Mouse (Mus musculus): ENCODE results near the gene Tssk6.

DNA sequence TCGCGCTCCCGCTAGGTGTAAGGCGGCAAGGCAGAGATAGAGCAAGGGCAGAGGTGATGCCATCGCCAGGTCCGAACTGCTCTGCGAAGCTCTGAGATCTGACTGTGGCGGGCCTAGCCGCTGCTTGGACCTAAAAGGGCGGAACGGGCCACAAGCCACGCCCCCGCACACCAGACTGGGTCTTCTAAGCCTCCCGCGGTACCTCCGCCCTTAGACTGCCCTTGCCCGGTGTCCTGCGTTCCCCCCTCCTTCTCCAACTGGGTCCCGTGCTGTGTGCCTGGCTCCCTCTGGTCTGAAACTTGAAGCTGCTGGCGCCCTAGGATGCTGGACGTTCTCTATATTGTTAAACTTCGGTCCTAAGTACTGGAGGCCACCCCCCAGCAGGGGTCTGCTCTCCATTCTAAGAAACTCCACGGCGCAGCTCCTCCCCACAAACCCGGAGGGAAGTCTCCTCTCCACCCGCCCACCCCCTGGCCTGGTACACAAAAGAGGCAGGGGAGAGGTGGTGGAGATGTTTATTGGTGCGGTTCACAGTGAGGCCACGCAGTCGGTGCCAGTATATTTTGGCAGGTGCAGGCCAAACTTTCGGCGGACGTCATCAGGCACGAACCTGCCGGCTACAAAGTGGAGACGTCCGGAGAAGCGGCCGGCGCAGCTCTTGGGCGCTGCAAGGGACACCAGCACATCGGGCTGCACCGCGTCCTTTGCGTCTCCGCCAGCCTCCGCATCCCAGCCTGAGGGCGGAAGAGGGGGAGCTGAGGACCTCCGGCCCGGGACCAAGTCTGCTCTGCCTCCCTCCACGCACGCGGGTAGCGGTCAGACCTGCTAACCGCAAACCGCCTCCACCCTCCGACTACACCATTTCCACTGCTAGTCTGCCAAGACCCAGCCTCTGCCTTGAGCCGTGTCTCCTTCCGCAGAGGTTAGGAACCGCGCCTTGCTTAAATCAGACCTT, 14.4 kb upstream of the Tssk6 start, which contains the start of gene Cilp2:
- TF ChIP-seq POLR2A (IDR thresholded peaks at IDR 0.05; ENCODE audit: extremely low read depth, insufficient read depth, low read length) (no peak), CTCF (IDR thresholded peaks at IDR 0.05; ENCODE audit: low read depth, low read length) (no peak)

Data from liver, adult 2 months (tissue).